Mouse (Mus musculus): Measurements from ENCODE around the gene 1700023F06Rik. TPM values are rescaled to one million over a fixed set of nuclear protein-coding genes. Genes with fewer than 3 reads are reported as not detected.

The 1700023F06Rik gene
- total and polyA plus RNA-seq, 3 experiments = not detected

- Histone ChIP-seq H3K4me1 (ENCODE audit: control insufficient read depth in 1 of 2, insufficient read depth in 2 of 2) (peaks cover 0 to 14% of the 10 kb centered on the region in 2 experiments; a peak in 2 of 4 replicates), H3K4me2 (ENCODE audit: insufficient read depth, low read depth, poor library complexity, severe bottlenecking) (no peak overlapping the region), H3K79me2 (replicated peaks; ENCODE audit: control insufficient read depth, extremely low read depth, insufficient read depth, poor library complexity, severe bottlenecking) (no peaks in the 10 kb centered on the region), H3K27ac (ENCODE audit: insufficient read depth, low read depth) (no peak overlapping the region), H3K9me3 (replicated peaks; ENCODE audit: low read length) (no peaks in the 10 kb centered on the region), H3K4me3 (replicated peaks in 1 of 3; ENCODE audit: low read depth in 2 of 3, low read length in 2 of 3, poor library complexity in 1 of 3) (no peak overlapping the region), H3K27me3 (replicated peaks) (no peaks in the 10 kb centered on the region), H3K9ac (ENCODE audit: insufficient read depth, low read depth) (no peak overlapping the region), H3K36me3 (replicated peaks in 1 of 2; ENCODE audit: control insufficient read depth in 1 of 2, insufficient read depth in 1 of 2, low read length in 1 of 2) (peaks cover 41 to 56% of the 10 kb centered on the region in 2 experiments)
- TF ChIP-seq MYC (IDR thresholded peaks at IDR 0.05; ENCODE audit: low read depth, low read length) = no peak
- no peak for TF ChIP-seq CHD1 (IDR thresholded peaks at IDR 0.05; ENCODE audit: low read depth, low read length)
- TF ChIP-seq MAX (IDR thresholded peaks at IDR 0.05; ENCODE audit: low read length) = no peak
- TF ChIP-seq PAX5 (IDR thresholded peaks at IDR 0.05; ENCODE audit: low read length) = no peak
- TF ChIP-seq ETS1 (conservative IDR thresholded peaks at IDR 0.05; ENCODE audit: low read depth, low read length) = no peak
- no peak for TF ChIP-seq JUN (IDR thresholded peaks at IDR 0.05; ENCODE audit: insufficient read depth, low read depth, low read length)
- no peak for TF ChIP-seq ZKSCAN1 (IDR thresholded peaks at IDR 0.05; ENCODE audit: borderline replicate concordance, low read depth, low read length)
- TF ChIP-seq USF2 (conservative IDR thresholded peaks at IDR 0.05; ENCODE audit: low read depth, low read length) = no peak
- no peak for TF ChIP-seq TCF12 (IDR thresholded peaks at IDR 0.05; ENCODE audit: low read depth, low read length)
- no peak for TF ChIP-seq HCFC1 (IDR thresholded peaks at IDR 0.05; ENCODE audit: low read depth, low read length)
- no peak for TF ChIP-seq JUND (conservative IDR thresholded peaks at IDR 0.05; ENCODE audit: low read depth, low read length)
- TF ChIP-seq ZNF384 (IDR thresholded peaks at IDR 0.05; ENCODE audit: low read depth, low read length) = no peak
- TF ChIP-seq CHD2 (IDR thresholded peaks at IDR 0.05; ENCODE audit: low read length) = no peak
- TF ChIP-seq SIN3A (IDR thresholded peaks at IDR 0.05; ENCODE audit: low read length) = no peak
- no peak for TF ChIP-seq MAFK (IDR thresholded peaks at IDR 0.05; ENCODE audit: insufficient replicate concordance, low read length)
- in situ Hi-C loops (cut with MboI; ENCODE audit: low pct_ligation_motif_present, low pct_unique_long_range_greater_than_20kb, low sequenced_read_pairs) = no loop called here
- dilution Hi-C loops (cut with MboI; ENCODE audit: extremely low pct_ligation_motif_present, extremely low pct_unique_long_range_greater_than_20kb, low sequenced_read_pairs) = no loop called here
- DNase-seq (ENCODE audit: extremely low read depth) = no peak
Observed at GRCm38 (mm10) chr11:103219995-103220394, 11.6 kb upstream of the 1700023F06Rik start.

DNA sequence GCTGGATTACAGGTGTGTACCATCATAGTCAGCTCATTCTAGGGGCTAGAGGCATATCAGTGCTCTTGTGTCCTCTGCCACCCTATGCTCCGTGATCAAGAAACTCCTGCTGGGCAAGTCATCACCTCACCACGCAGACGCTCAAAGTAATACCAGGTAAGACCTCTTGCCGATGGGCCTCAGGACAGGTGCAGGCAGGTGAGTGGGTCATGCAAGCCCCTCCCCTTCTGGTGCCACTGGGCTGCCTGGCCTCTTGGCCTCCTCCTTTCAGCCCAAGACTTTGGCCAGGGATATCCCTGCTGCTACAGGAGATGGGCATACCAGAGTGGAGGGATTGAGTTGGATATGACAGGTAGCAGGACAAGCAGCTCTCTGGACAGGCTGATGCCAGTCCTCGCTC lies 10.9 kb upstream of the 1700023F06Rik start:
- no peak overlapping the region for H3K9ac ChIP-seq (ENCODE audit: insufficient read depth, low read depth)
- H3K4me1 ChIP-seq (ENCODE audit: control insufficient read depth in 1 of 2, insufficient read depth in 2 of 2) = peaks cover 0 to 12% of the 10 kb centered on the region in 2 experiments; a peak in 2 of 4 replicates
- in situ Hi-C loops (cut with MboI; ENCODE audit: low pct_ligation_motif_present, low pct_unique_long_range_greater_than_20kb, low sequenced_read_pairs) = no loop called here
- no peaks in the 10 kb centered on the region for H3K9me3 ChIP-seq (replicated peaks; ENCODE audit: low read length)
- dilution Hi-C loops (cut with MboI; ENCODE audit: extremely low pct_ligation_motif_present, extremely low pct_unique_long_range_greater_than_20kb, low sequenced_read_pairs) = no loop called here
- H3K4me2 ChIP-seq (ENCODE audit: insufficient read depth, low read depth, poor library complexity, severe bottlenecking) = no peak overlapping the region
- peaks cover 34 to 48% of the 10 kb centered on the region in 2 experiments for H3K36me3 ChIP-seq (replicated peaks in 1 of 2; ENCODE audit: control insufficient read depth in 1 of 2, insufficient read depth in 1 of 2, low read length in 1 of 2)
- H3K4me3 ChIP-seq (replicated peaks in 1 of 3; ENCODE audit: low read depth in 2 of 3, low read length in 2 of 3, poor library complexity in 1 of 3) = no peak overlapping the region
- no peak for DNase-seq (ENCODE audit: extremely low read depth)
- H3K27ac ChIP-seq (ENCODE audit: insufficient read depth, low read depth) = no peak overlapping the region
- no peaks in the 10 kb centered on the region for H3K27me3 ChIP-seq (replicated peaks)
- H3K79me2 ChIP-seq (replicated peaks; ENCODE audit: control insufficient read depth, extremely low read depth, insufficient read depth, poor library complexity, severe bottlenecking) = no peaks in the 10 kb centered on the region
- TF ChIP-seq RCOR1 (conservative IDR thresholded peaks at IDR 0.05; ENCODE audit: low read depth, low read length) (no peak), CTCF (conservative IDR thresholded peaks at IDR 0.05 in 1 of 2, IDR thresholded peaks at IDR 0.05 in 1 of 2; ENCODE audit: low read depth in 2 of 2, low read length in 2 of 2) (no peak), GABPA (IDR thresholded peaks at IDR 0.05; ENCODE audit: insufficient replicate concordance, low read depth, low read length) (no peak), POLR2AphosphoS2 (IDR thresholded peaks at IDR 0.05; ENCODE audit: low read depth, low read length) (no peak), EP300 (IDR thresholded peaks at IDR 0.05; ENCODE audit: low read length) (no peak), MXI1 (IDR thresholded peaks at IDR 0.05; ENCODE audit: low read depth, low read length) (no peak), CHD2 (IDR thresholded peaks at IDR 0.05; ENCODE audit: low read length) (no peak), USF2 (conservative IDR thresholded peaks at IDR 0.05; ENCODE audit: low read depth, low read length) (no peak), MAFK (IDR thresholded peaks at IDR 0.05; ENCODE audit: insufficient replicate concordance, low read length) (no peak), SIN3A (IDR thresholded peaks at IDR 0.05; ENCODE audit: low read length) (no peak), POLR2A (IDR thresholded peaks at IDR 0.05; ENCODE audit: low read depth, low read length) (no peak; the same call in 1 of the 2 replicates), ZNF384 (IDR thresholded peaks at IDR 0.05; ENCODE audit: low read depth, low read length) (no peak), MAX (IDR thresholded peaks at IDR 0.05; ENCODE audit: low read length) (no peak), KAT2A (IDR thresholded peaks at IDR 0.05; ENCODE audit: insufficient replicate concordance, low read length) (no peak), BHLHE40 (IDR thresholded peaks at IDR 0.05; ENCODE audit: low read depth, low read length) (no peak)

Data from CH12.LX (cell line).